Mouse (Mus musculus) liver (tissue): ENCODE data around the gene Gm11214.

Experiments used
- DNase-seq: peaks from one replicate; pipeline ENCODE4 v3.0.0-alpha.2; 2020; ENCODE audit warnings: mixed read lengths

Gene Gm11214

GRCm38 (mm10) chr4:63659086-63659485 lies 4.1 kb downstream of the Gm11214 start:
- no peak for DNase-seq

- DNase-seq: no peak
Measured at GRCm38 (mm10) chr4:63654381-63654780, 8.8 kb downstream of the Gm11214 start.

GRCm38 (mm10) chr4:63643956-63644726 lies 19.0 kb downstream of the Gm11214 start:
- no peak for DNase-seq

- no peak for DNase-seq
Measured at GRCm38 (mm10) chr4:63639842-63640241, 23.3 kb downstream of the Gm11214 start.

- DNase-seq: no peak
Measured at GRCm38 (mm10) chr4:63638603-63639002, 24.6 kb downstream of the Gm11214 start.

- no peak for DNase-seq
Measured at GRCm38 (mm10) chr4:63633181-63633580, 30.0 kb downstream of the Gm11214 start.

GRCm38 (mm10) chr4:63627111-63627510 lies 36.1 kb downstream of the Gm11214 start:
- DNase-seq: no peak

- no peak for DNase-seq
Measured at GRCm38 (mm10) chr4:63625563-63626080, 37.6 kb downstream of the Gm11214 start.

- peak; percentile 44 for DNase-seq
Measured at GRCm38 (mm10) chr4:63622378-63622835, 40.8 kb downstream of the Gm11214 start, which contains the start of gene Tex48. Gene Tex48, minus strand, starts transcription at chr4:63622428.

- DNase-seq: no peak
Measured at GRCm38 (mm10) chr4:63621861-63622260, 41.3 kb downstream of the Gm11214 start.
